Mouse (Mus musculus) heart, postnatal 0 days (tissue): ENCODE data around the gene Gm21969.

Experiments used
- CTCF ChIP-seq: IDR thresholded peaks from 2 replicates; pipeline ENCODE4 v1.5.1; 2016; ENCODE audit warnings: antibody characterized with exemption, control low read depth, low read depth
- EP300 ChIP-seq: IDR thresholded peaks from 2 replicates; pipeline ENCODE4 v1.6.1; 2016; ENCODE audit warnings: antibody characterized with exemption, low read depth

- TF ChIP-seq CTCF (no peak), EP300 (no peak)
These were observed 20.6 kb downstream of the Gm21969 start for GRCm38 (mm10) chr4:139623434-139624115.
